Mouse (Mus musculus): ENCODE data around the gene Creb5.

GRCm38 (mm10) chr6:53619676-53620075 lies 332.6 kb downstream of the Creb5 start:
- TF ChIP-seq POLR2A (IDR thresholded peaks at IDR 0.05; ENCODE audit: insufficient read depth, low read length) (no peak), CTCF (IDR thresholded peaks at IDR 0.05; ENCODE audit: low read depth, low read length) (no peak), EP300 (IDR thresholded peaks at IDR 0.05; ENCODE audit: insufficient read depth, low read depth, low read length) (no peak)

Measured in ES-Bruce4 (cell line).